Mouse (Mus musculus) cerebellum, postnatal 14 days (tissue): ENCODE measurements around the gene Zfp641.
A peak's percentile ranks its signal among the peaks of the same experiment; 100 is the strongest.

Experiments used
- DNase-seq, 2 experiments: peaks; one replicate each; pipeline ENCODE4 v3.0.0; 2021; ENCODE audit warnings: mixed read lengths in 2 of 2

The Zfp641 gene

DNA sequence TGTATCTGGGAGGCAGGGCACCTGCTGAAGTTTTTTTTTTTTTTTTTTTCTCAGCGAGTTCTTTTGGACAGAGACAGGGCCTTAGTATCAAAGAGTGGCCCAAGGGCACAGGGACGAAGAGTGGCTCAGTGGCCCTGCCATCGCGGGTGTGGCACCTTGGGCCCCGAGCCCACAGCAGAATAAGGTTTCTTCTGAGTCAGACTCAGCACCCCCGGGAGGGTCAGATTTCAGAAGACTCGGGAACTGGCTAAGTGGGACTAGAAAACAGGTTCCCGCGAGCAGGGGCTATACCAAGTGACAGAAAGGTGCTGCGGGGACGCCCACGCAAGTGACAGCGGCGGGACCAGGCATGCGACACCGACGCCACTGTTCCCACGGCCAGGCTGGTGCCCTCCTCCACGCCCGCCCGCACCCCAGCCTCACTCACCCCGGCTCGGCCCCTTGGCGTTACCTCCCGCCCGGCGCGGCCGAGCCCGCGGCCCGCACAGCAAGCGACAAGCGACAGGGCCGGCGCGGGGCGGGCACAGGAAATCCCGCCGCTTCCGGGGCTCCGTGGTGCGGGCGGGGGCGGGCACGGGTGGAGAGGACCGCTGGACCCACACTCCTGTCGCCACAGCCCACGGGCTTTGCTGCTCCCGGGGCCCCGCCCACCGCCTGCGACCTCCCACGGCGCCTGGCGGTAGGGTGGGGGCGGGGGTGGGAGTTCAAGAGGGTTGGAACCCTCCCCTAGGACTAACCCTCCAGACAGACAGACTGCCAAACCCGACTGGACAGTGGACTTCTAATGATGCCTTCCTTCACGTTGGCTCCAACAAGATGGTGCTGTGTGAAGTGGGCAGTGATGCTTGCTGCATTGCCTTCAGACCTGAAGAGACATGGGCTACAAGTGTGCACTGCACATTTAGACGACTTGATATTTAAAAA is at the start of gene Zfp641:
Gene Zfp641 (minus strand): TSS at position 534 of the 924 bp plus-strand sequence.
- DNase-seq: peak; percentile 65 to 68

DNA sequence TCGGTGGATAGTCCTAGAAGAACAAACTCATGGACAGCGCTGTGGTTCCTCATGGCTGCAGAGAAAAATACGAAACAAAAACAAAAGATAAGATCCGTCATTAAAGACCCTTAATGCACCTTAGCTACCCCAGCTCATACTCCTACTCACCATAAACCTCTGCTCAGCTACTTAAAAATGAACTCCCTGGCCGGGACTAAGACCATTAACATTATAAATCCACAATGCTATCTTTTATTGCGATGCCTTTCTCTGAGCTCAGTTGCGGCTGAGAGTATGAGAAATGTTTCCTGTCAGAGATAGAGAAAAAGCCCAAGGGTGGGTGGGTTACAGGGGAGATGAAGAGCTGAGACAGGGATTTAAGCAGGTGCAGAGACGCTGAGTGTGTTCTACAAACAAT is 44.9 kb upstream of the Zfp641 start, which contains the start of gene Olfr284:
Gene Olfr284 (minus strand): TSS at position 101 of the 400 bp plus-strand sequence.
- DNase-seq: no peak

DNA sequence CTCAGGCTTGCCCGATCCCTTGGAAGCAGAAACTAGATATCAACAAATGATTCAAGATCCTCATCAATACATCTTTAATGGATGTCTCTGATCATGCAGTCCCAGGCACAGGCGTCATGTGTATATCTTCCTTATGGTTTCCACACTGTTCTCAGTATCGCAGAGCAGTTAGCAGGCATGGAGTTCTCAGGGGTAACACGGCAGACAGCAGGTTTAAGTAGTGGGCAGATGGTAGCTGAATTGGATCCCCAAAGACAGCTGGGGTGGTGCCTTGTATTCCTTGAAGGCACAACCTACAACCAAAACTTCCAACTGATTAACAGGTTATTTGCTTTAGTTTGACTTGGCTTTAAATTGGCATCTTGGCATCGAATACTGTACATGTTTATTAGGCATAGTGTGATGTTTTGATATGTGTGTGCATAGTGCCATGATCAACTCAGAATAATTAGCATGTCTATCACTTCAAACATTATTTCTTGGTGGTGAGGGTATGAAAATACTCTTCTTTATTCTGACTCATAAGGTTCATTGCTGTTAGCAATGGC is 21.3 kb upstream of the Zfp641 start, which contains the start of gene Olfr285:
Gene Olfr285 (minus strand): TSS at position 177 of the 548 bp plus-strand sequence.
- no peak for DNase-seq

DNA sequence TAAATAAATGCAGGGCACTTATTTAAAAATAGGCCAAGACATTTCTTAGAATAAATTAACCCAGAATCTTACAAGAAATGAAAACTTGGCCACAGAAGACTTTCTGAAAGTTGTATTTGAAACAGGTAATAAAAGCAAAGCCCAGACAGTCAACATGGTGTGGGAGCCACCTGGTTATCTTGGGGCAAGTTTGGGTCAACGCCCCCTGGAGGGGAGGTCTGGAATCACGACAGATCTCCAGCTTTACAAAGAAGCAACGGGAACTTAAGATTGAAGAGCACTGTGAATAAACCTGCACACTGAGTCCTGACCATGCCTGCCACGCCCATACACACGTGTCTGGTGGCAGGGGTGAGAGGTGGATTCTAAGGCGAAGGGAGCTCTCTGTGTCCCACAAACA is 19.7 kb upstream of the Zfp641 start:
- DNase-seq: no peak

DNA sequence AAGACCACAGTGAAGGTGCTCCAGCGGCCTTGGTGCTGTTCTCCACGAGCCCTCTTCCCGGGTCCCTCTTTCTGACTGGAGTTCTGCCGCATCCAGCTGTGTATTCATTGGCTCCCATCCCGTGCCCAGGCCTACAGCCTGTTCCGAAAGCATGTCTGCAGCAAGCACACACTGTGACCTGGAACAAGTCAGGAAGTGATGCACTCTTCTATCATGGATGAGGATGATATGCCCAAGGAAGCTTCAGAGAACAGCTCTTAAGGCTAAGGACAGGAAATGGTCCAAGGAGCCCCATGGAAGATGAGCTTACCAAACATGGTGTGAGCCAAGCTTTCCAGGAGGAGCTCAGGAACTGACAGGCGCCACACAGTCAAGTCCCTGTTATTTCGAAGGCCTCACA is 2.3 kb downstream of the Zfp641 start:
- no peak for DNase-seq

DNA sequence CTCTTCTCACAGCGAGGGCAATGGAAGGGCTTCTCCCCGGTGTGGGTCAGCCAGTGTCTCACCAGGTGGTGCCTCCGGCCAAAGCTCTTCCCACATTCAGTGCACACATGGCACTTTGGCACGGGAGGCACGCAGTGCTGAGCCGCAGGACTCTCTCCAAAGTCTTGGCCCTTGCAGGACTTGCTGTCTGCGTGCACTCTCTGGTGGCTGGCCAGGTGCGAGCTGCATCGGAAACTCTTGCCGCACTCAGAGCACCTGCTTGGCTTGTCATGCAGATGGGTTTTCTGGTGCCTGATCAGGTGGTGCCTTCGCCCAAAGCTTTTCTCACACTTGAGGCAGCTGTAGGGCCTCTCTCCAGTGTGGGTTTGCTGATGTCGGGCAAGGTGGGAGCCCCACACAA is 7.4 kb downstream of the Zfp641 start:
- DNase-seq: peak in 1 of 2 experiments; percentile 20

DNA sequence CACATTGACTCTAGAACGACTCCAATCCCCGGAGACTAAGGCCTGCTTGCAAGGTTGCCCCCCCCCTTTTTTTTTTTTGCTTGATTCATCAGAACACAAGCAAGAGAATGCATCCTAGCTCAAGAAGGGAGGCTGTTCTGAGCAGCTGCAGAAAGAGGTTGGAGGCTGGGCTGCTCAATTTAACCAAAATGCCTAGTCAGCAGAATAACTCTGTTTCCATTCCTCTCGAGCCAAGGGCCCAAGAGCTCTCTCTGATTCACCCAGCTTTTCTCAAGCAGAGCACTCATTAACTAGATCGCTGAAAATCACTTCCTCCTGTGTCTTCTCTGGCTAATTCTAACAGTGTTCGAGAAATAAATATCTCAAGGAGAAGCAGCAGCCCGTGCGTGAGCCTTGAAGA is 9.5 kb downstream of the Zfp641 start:
- DNase-seq: no peak

DNA sequence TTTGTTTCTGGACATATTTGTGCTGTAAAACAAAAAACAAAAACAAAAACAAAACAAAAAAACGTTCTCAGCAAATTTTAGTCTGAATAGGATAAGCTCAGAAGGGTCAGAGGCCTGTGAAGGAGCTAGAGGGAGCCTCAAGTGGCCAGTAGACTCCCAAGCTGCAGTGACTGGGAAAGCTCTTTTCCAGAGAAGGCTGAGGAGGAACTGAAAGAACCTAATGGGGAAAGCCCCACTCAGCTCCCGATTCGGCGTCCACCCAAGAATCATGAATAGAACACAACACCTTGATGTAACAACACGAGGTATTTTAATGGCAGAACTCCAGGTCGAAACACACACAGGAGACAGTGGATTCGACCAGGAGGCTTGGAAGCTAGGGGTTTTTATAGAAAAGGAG is 38.2 kb downstream of the Zfp641 start:
- DNase-seq: no peak

DNA sequence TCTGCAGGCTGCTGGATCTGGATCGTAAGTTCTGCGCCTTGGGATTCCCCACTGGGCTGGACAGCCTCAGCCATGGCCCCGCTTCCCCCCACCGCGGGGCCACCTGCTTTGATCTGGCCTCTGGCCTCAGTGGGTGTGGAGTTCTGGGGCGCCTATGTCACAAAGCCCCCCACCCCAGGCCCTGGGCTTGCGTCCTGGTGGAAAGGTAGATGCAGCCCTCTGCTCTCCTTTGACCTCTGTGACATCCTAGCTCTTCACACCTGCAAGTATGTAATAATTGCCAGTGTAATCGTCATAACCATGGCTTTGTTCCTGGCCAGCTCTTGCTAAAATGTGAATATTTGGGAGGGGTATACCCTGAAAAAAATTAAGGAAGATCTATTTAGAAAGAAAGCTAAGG is 38.8 kb downstream of the Zfp641 start, which contains the start of gene H1fnt:
Gene H1fnt (minus strand): TSS at position 101 of the 400 bp plus-strand sequence.
- DNase-seq: no peak

DNA sequence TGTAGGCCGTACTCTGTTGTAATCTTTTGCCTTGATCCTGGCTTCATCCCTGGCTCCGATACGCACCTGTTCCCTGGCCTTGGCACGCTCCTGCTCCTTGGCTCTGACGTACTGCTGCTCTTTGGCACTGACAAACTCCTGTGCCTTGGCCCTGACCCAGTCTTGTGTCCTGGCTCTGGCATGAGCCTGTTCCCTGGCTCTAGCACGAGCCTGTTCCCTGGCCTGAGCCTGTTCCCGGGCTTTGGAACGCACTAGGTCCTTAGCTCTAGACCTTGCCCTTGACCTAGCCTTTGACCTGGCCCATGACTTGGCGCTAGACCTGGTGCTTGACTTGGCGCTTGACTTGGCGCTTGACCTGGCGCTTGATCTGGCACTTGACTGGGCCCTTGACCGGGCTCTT is 39.7 kb downstream of the Zfp641 start:
- DNase-seq: peak; percentile 82 to 83
